Mouse (Mus musculus) right cerebral cortex, postnatal 10 days (tissue): ENCODE data around the gene Bpifb2.

Source experiments
- DNase-seq, 2 experiments: peaks; one replicate each; pipeline ENCODE4 v3.0.0; 2021; ENCODE audit warnings: low spot score in 2 of 2

Gene Bpifb2

DNA sequence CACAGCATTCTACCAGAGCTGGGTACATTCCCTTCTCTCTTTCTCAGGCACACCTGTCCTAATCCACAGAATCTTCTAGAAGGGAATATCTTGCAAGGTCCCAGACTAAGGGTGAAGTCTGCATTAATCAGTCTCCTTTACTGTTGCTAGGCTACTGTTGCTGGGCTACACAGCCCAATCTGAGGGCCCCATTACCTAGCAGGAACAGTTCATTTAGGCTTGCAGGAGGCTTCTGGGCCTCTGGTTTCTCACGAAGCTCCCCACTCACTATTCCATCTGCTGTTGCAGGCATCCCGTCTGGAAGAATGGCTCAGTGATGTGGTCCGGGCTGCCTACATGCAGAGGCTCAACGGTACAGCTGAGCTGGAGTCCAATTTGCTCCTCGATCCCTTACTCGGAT is 56.3 kb downstream of the Bpifb2 start:
- DNase-seq = peak; percentile 37 to 40

DNA sequence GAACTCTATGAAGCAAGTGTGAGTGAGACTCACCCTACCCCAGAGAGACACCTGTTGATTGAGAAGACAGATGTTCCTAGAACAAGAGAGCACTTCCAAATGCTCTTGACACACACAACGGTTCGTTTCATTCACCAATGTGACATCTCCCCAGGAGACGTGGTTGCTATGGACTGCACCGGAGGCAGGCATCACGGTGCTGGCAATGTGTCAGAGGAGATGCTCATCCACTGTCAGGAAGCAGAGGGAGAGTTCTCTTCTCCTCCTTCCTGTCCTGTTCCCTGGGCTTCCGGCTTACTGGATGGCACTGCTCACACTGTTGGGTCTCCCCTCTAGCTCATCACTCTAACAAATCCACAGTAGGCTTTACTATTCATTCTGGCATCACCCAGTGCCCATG is 58.5 kb downstream of the Bpifb2 start:
- DNase-seq = peak in 1 of 2 experiments; percentile 33

DNA sequence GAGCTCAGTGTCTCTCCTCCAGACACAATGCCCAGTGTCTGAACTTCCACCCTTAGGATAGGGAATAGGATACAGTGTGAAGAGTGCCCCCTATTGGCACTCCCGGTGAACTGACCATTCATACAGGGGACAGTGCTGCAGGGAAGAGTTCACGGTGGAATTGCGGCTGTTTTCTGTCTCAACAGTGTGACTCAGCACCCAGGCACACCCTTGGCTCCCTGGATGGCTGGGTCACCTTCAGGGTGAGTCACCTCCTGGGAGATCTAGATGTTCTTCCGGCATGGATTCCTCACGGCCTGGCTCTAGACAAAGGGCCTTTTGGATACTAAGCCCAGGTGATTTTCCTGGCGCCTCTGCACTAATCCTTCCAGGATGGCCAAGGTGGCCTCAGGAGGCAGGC is 60.5 kb downstream of the Bpifb2 start:
- no peak for DNase-seq

DNA sequence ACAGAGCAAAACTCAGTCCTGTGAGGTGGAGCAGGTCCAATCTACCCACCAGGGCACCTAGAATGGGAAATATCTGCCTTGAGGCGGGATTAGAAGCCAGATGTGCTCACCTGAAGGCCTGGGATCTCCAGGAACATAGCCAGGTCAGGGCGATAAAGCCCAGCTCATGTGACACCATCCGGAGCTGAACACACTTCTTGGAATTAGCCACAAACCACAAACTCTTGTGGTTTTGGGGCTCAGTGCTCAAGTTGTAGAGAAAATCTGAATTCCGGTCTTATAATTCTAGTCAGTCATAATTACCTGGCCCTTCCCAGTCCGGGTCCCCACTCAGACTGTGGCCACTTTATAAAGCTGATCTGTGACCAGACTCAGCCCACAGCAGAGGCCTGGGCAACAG is 63.0 kb downstream of the Bpifb2 start, which contains the start of gene Bpifb4:
Bpifb4 (plus strand) TSS at position 370 of the 400 bp plus-strand sequence.
- DNase-seq = no peak

DNA sequence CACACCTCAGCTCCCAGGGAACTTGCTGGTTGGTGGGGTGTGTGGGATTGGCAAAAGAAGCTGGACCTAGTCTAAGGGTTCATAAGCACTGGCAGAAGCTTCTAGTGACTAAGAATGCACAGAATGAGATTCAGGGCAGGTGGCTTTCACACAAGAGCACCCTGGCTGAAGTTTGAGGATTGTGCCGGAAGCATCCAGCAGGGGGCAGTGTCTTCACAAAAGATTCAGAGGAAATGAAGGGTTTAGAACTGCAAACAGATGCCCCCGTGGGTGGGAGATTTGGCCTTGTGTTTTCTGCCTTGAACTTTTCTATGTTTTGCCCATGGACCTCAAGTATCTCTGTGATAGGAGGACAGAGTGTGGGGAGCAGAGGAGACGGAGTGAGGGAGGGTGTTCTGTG is 68.7 kb downstream of the Bpifb2 start:
- peak in 1 of 2 experiments; percentile 68 for DNase-seq

DNA sequence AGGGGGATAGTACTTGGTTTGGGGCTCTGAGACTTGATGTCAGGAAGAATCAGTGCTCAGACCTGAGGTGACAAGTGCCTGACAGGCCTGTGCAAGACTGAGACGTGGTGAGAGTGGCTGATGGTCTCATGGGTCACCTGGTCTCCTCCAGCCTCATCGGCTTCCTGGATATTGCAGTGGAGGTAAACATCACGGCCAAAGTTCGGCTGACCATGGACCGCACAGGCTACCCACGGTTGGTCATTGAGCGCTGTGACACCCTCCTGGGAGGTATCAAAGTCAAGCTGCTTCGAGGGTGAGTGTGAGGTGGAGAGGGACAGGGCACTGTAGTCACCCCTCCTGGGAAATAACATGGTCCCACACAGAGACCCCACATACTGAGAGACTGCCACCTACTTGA is 69.7 kb downstream of the Bpifb2 start:
- DNase-seq = no peak
